Mouse (Mus musculus) cerebellum, adult 2 months (tissue): ENCODE measurements at regions not wholly inside any gene's neighbourhood (a gene's known extent, or its start where the extent isn't known, plus 50 kb on each side); places are given as distances from the start of the nearest gene placed in this dataset.

Experiments used
- CTCF ChIP-seq: fragments of 200-500 bp; IDR thresholded peaks from 2 replicates; pipeline ENCODE4 v1.5.1; 2011; ENCODE audit warnings: low read depth, mild to moderate bottlenecking, control low read depth, low read length, moderate library complexity, borderline replicate concordance; ENCODE audit not compliant: insufficient read depth
- POLR2A ChIP-seq: fragments of 200-500 bp; IDR thresholded peaks from 2 replicates; pipeline ENCODE4 v1.6.1; 2011; ENCODE audit warnings: low read length, control low read depth, borderline replicate concordance; ENCODE audit not compliant: insufficient read depth

- TF ChIP-seq CTCF: no peak
- TF ChIP-seq POLR2A: no peak
Observed at GRCm38 (mm10) chr4:47818371-47819159, 226.4 kb upstream of the Nr4a3 start.
